Mouse (Mus musculus) c-Kit-positive CD71-positive TER-119-positive erythroid progenitor cells, embryonic 14.5 days (primary cell): Measurements from ENCODE around the gene Peak1.

Source experiments
- DNase-seq: peaks from one replicate; pipeline ENCODE4 v3.0.0-alpha.2; 2013; ENCODE audit warnings: low spot score

The Peak1 gene

DNA sequence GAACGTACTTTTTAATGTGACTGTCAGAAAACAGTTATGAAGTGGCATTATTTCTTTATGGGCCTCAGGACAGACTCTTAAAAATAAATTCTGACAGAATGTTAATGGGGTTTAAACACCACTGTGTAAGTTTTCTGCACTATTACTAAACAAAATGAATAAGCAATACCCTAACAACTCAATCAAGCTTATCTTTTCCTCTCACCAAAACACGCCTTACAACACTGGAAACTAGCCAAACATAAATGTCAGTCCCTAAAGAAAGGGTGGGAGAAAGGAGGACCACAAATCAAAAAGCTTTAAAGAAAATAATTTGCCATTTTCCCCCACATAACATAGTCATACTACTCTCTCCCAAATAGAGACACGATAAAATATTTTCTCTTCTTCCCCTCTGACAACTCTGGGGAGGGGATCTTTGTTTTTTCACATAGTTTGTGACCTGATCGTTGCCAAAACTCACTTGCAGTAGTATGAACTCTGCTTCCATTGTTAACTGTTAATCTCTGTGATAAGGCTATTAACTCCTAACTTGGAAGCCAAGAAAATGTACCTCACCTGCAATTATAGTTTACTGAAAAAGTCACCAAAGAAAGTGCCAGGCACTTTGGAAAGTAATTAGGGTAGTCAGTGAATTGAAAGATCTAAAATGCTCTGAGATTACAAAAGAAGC lies 1.8 kb downstream of the Peak1 start:
- no peak for DNase-seq

DNA sequence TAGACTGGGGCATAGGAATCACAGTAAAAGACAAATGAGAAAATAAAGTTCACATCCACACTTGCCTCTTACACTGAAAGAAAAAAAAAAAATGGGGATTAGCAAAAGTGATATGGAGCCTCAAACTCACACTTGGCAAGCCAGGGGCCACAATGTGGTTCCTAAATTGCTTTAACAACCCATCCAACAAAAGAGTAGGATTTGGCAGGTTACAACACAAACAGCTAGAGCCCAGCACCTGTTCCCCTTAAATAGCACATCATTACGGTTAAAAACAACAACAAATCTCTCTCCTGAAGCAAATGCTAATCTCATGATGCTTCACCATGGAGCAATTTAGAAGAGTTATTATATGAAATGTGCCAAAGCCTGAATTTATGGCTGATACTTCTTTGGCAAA lies 2.5 kb downstream of the Peak1 start:
- DNase-seq: no peak

DNA sequence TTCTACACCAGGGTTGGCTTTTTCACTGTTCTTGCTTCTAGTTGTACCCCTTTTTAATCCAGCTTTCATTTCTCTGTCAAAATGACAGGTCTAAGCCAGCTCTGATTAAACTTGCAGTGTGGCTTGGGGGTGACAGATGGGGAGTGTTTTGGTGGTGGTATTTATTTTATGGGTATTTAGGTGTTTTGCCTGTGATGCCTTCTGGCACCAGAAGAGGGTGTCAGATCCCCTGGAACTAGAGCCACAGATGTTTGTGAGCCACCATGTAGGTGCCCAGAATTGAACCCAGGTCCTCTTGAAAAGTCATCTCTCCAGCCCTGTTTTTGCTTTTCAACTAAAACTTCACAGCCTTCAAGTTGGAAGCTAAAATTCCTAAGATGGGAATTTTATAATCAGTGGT lies 3.5 kb downstream of the Peak1 start:
- DNase-seq: no peak

DNA sequence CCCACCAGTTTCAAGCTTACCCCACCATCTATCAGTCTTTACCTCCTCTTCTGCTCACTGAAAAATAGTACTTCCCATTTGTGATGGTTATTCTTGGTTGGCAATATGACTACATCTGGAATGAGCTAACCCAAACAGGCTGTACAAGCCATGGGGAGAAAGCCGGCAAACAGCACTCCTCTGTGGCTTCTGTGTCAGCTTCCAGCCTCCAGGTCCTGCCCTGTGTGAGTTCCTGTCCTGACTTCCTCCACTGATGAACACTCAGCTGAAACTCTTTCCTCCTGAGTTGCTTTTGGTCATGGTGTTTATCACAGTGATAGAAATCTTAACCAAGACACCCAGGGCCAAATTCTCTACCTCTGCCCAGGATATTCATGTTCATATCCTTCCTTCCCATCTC lies 5.2 kb downstream of the Peak1 start:
- no peak for DNase-seq

DNA sequence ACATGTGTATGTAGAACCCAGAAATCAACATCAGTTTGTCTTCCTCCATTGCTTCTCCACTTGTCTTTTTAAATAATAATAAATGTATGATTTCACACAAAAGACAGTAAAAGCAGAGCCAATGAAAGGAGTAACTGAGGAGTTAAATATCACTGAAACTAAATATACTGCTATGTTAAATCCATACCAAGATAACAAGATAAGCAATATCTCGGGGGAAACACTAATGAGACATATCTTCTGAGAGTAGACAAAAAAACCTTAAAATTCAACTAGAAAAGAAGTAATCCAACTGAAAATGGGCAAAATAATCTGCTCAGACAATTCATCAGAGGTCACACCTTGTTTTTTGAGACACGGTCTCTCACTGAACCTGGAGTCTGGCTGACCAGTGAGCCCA lies 7.9 kb downstream of the Peak1 start:
- DNase-seq: no peak

DNA sequence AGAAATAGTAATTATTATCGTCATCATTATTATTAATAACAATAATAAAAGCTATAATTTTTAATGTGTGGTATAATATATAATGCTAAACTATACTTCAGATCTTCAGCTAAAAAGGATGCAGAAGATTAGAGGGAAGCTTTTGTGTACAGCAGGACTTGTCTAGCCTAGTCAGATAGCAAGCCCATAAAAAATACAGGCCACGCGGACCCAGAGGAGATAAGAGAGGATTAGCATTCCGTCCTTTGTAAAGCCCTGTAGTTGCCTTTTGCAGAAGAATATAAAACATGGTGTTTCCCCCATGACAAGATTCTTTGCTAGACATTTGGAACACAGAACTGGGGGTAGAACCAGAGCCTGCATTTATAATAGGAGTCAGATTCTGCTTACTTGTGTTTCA lies 13.2 kb downstream of the Peak1 start:
- DNase-seq: no peak

DNA sequence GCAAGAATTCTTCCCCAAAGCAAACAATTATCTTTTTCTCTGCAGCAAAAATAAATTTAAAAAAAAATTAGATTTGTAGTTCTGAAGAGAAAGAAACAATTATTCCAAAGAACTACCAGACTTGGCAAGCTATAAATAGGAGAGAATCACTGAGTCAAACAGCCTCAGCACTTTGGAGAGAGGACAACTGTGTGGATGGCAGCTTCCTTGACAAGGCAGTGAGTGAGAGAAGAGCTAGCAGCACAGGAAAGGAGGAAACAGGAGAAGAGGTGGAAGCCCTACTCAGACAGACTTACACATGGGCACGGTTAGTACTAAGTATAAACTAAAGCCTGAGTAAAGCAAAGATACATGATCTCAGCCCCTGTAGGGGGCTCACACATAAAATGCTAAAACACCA lies 21.6 kb downstream of the Peak1 start:
- DNase-seq: no peak

DNA sequence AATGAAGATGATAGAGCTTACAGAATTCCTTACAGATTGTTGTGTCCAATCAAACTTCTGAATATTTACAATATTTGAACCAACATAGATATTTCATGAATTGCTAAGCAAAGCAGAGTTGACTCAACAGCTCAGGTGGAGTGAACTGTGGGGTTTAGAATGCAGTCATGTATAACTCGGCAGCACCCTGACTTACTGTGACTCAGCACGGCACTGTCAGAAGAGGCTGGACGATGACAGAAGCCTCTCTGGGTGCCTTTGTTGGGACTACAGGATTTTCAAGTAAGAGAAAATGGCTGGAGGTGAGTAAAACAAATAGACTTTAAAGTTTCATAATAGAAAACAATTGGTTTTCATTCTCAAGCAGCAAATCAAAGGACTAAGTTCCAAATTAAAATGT lies 25.0 kb downstream of the Peak1 start:
- DNase-seq: no peak

DNA sequence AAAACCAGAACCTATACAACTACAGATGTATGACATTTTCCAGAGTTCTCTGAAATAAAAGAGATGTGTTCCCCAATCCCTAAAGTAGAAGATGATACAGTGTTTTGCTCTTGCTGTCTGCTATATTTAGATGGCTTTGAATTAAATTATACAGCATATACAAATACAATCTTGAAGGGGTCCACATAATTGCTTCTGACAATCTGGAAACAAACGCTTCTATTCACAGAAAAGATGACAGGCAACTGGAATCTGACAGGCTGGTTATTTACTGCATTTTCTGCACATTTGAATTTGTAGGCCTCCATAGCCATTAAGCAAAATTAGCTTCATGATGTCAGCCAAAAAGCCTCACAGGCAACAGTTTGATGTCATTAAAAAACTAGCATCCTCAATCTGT lies 35.1 kb downstream of the Peak1 start:
- no peak for DNase-seq

DNA sequence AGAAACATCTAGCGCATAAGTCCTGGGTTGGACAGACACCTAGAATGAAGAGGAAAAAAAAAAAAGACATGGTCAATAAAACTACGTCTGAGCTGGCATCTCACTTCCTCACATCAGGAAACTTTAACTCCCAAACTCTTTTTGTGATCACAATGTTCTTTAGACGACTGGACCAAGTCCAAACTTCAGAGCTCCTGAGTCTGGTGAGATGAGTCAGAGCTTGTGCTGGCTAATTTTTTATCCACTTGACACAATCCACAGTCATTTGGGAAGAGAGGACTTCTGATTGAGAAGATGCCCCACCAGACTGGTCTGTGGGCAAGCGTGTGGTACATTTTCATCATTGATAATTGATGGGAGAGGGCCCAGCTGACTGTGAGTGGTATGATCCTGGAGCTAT lies 43.5 kb downstream of the Peak1 start:
- DNase-seq: no peak

DNA sequence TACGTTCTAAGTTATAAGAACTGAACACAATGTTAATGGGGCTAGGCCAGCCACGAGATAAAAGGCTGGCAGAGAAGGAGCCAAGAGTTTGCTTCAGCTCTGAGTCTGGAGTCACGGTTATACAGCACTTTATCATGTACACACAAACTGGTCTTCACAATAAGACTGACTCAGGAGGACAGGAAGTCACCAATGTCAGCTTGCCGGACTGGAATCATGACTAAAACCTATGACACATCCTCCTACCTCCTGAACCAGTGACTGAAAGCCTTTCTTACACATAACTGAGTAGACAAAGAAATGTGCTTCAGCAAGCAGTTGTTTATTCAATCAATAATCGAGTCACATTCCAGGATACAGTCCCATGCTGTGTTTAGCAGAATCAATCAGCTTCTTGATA lies 47.2 kb downstream of the Peak1 start:
- no peak for DNase-seq

DNA sequence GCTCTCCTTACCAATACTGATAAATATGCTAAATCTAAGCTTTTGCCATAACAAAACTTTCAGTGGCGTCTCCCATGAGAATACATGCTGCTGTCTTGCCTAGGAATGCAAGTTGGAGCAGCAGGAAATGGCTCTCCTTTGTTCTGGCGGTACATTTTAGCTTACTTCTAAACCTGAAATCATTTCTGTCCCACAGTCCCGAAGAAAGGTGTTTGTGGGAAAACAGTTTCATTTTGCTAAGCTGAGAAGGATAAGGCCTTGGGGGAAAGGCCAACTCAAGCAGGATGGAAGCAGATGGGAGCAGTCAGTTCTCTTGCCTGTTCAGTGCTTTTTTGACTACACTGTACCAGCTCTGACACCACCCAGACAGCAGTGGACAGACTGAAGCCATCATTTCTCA lies 49.1 kb downstream of the Peak1 start:
- no peak for DNase-seq

DNA sequence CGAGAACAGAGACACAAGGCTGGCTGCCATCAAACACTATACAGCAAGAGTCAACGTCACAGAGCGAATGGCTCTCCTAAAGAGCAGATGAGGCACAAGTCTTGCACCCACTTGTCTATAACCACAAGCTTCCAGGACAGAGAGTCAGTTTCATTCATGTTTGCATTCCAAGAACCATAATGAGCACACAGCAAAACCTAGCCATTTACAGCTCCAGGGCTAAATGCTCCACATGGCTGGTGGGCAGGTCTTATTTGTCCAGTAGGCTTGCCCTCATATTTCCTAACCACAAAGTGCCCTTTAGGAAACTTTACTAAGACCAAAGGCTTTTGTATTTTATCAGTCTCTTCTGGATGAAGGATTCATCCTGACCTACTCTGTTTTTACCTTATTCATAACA lies 54.6 kb downstream of the Peak1 start:
- DNase-seq: no peak

DNA sequence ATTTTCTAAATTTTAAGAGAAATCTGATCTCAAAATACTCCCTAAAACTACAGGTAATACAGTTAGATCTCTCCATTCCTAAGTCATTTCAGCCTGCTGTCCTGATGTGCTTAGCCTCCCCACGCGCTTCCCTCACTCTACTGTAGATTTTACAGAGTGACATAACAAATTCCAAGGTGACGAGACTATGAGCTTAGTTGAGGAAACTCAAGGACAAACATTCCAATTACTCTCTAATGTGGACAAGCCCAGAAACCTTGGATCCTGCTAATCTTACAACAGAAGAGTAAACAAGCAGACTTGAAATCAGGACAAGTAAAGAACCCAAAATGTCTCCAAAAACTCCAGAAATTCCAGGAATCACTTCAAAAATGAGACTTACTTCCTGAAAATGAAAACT lies 58.6 kb downstream of the Peak1 start:
- DNase-seq: no peak

DNA sequence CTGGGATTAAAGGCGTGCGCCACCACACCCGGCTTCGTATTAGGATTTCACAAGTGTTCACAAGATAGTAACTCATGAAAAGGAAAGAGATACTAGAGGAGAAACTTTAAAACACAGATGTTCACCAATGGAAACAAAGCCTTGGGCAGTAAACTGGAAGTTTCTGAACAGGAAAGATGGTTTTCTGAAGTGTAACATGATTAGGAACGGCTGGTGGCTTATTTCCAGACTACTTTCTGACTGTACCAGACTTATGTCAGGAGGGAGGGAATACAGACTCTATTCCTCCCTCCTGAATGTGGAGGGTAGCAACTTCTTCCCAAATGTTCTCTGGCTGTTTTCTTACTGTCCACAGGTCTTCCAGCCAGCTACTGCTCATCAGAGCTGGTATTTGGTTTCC lies 62.7 kb downstream of the Peak1 start:
- DNase-seq: no peak

DNA sequence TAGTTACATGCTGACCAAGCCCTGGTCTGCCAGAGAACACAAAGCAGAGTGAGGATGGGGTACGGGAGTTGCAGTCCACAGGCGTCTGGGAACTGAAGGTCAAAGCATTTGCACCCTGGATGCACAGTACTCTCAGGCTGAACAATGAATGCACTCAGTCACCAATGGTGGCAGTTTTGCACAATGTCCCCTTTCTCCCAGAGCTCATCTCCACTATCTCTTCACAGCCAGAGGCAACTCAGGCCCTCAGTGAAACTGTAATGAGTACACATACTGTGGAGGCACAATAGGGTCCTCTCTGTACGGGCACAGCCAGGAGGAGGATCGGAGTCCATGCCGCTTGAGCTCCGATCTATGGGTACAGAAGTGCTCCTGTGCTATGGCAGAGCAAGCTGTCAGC lies 71.5 kb downstream of the Peak1 start:
- DNase-seq: no peak

DNA sequence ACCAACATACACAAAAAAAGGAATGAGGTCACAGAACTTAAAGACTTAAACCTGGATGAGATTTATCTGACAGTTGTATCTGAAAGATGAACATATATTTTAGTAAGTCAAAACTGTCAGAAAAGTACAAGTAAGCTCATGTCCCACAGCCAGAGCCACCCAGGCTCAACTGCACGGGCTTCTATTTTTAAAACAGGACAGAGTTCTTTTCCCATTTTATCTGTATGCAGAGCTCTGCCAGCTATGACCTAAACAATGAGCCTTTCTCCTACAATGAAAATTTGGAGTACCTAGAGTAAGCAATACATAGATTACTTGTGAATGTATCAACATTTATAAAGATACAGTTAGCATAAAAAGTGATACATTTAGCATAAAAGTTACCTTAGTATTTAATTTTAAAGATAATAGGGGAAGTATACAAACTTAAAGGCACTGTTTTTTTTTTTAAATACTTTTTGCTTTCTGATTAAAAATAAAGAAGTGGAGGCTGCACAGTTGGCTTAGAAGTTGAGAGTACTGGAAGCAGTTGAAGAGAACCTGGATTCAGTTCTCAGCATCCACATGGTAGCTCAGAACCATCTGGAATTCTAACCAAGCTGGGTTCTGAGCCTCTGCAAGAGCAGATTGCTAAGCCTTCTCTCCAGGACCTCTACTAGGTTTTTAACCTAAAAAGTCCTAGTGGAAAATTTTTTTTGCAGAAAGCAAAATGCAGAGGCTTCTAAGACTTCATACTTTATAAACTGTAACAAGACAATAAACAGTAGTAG lies 78.3 kb downstream of the Peak1 start:
- DNase-seq: no peak

DNA sequence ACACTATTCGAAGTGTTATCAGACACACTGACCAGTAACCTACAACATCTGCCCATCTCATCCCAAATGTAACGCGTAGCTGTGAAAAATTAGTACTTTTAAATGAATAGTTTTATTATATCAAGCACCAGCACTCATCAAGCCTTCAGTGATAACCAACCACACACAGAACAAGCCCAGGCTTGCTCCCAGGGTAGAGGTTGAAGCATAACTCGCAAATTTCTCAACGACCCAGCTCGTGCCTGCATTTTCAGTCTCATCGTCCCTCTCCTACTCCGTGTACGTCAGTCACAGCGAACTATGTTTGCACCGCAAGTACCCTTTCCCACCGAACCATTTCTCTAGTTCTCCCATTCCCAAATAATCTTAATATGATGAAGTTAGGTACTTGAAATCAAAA lies 83.5 kb downstream of the Peak1 start:
- DNase-seq: no peak

DNA sequence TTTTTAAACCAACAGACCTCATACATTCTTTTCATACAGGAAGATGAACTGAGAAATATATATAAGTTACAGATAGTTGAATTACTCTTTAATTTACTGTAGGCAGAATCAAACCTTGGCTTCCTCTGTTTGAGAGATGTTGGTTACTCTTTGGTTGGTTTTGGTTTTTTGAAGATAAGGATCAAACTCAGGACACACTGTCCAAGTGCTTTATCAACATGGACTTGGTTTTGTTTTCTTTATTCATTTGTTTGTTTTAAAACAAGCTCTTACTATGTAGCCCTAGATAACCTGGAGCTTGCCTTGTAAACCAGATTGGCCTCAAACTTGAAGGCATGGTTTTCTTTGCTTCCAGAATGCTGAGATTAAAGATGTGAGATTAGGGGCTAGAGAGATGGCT lies 85.1 kb downstream of the Peak1 start:
- no peak for DNase-seq

DNA sequence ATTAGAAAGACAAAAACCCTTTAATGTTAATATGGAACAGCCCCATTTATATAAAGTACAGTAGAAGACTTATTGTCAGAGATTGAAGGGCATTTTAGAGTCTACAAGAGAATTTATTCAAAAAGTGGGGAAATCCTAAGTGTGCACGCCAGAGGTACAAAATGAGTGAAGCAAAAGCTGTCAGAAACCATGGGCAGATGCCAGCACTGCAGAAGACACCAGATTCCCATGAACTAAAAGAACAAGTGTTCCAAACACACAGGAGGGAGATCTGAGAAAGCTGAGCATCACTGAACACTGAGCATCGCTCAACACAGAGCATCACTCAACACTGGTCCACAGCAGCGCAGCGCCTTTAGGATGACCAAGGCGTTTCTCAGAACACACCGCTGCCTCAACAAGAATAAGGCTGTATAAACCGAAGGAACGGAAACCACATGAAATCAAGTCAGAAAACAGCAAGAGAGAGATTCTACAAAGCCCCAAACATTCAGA lies 91.3 kb downstream of the Peak1 start:
- DNase-seq: no peak

DNA sequence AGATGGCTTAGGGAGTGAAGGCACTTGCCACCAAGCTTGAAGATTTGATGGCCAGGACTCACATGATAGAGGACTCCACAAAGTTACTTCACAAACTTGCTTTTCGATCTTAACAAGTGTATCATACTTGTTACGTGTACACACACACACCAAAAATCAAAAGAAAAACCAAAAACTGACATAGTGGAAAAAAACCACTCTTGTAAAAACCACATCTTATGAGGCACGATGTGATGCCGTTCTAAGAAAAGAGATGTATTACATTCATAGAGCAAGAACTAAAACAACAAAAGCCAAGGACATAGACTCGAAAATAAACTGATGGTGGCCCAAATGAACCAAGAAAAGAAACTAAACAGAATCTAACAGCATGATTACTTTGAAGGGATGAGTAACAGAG lies 92.1 kb downstream of the Peak1 start:
- no peak for DNase-seq

DNA sequence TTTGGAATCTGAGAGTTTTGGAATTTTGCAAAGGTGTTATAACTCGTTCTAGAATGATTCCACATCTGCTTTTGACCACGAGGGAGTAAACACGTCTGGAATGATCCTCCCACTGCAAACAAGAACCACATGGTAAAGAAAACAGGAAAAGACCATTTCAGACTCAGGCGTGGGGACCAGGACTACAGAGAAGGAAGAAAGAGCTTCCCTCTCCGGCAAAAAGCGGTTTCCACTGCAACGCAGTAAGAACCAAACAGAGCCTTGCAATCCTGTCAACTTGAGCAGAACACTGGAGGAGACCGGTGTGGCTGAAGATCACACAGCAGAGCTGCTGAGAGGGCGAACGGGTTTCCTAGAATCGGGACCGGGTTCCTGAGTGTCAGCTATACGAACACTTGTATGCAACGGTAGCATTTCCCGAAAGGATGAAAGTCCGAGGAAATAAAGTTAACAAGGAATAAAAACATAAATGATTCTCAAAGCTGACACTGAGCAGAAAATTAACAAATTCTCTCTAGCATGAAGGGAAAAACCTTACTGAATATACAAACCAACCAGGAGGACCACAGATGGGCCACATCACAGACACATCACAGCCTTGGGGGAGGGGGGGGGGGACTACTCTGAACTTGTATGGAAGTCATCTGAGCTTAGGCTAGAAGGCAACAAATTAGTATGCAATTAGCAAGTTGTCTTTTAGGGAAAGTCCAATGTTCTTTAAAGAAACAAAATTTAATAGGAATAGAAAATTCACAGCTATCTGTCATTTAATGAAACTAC lies 93.1 kb downstream of the Peak1 start:
- no peak for DNase-seq

DNA sequence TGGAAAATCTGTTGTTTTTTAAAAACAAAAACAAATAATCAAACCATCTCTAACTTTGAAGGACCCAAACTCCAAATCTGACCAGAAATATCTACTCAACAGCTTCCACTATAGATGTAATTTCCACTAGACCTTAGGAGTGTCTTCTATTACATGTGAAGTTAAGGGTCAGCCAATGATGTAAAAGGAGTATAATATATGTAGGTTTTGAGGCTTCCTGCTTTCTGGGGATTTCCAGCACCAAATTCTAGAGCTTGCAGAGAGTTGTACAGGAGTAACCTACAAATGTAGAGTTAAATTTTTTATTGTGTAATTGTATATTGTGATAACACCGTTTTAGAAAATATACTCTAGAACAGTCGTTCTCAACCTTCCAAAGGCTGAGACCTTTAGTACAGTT lies 96.6 kb downstream of the Peak1 start:
- no peak for DNase-seq
